Mouse (Mus musculus): ENCODE measurements around the gene Cd200r3. TPM values are rescaled to one million over a fixed set of nuclear protein-coding genes. Genes with fewer than 3 reads are reported as not detected.

Gene Cd200r3
- polyA plus RNA-seq (2017; shearing (Covaris generic)), result 1.3 TPM

DNA sequence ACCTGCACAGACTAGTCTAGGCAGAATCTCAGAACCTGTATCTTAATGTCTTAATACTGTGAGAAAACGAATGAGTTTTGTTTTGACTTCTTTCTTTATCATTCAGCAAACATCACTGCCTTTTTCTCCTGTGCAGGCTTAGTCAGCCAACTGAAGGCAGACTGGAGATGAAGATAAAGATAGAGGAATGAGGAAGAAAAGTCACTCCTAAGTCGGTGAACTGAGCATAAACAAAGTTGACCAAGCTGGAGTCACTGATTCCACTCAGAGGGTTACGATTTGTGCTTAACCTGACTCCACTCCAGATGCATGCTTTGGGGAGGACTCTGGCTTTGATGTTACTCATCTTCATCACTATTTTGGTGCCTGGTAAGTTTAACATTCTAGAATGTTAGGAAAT lies at the start of gene Cd200r3:
Gene Cd200r3, plus strand, starts transcription at position 211 of the 400 bp plus-strand sequence.

Other genes with a start within 250 kb of the Cd200r3 start
- gene Nepro, start 219.4 kb upstream of the Cd200r3 start, polyA plus RNA-seq (2017; shearing (Covaris generic)), result 8.7 TPM
- gene Gtpbp8, start 197.3 kb upstream of the Cd200r3 start, polyA plus RNA-seq (2017; shearing (Covaris generic)), result 19.7 TPM
- gene Cd200r1, start 177.9 kb upstream of the Cd200r3 start, polyA plus RNA-seq (2017; shearing (Covaris generic)), result 21.9 TPM
- gene Cd200r4, start 131.9 kb upstream of the Cd200r3 start, polyA plus RNA-seq (2017; shearing (Covaris generic)), result 12.7 TPM
- not detected for gene Cd200r2, start 76.6 kb upstream of the Cd200r3 start, polyA plus RNA-seq (2017; shearing (Covaris generic))
- gene Ccdc80, start 149.7 kb downstream of the Cd200r3 start, polyA plus RNA-seq (2017; shearing (Covaris generic)), result not detected
- gene Slc35a5, start 215.0 kb downstream of the Cd200r3 start, polyA plus RNA-seq (2017; shearing (Covaris generic)), result 28.2 TPM
- gene Atg3, start 215.1 kb downstream of the Cd200r3 start, polyA plus RNA-seq (2017; shearing (Covaris generic)), result 71.5 TPM